Mouse (Mus musculus) brain, embryonic 14.5 days (tissue): ENCODE measurements at regions not wholly inside any gene's neighbourhood (a gene's known extent, or its start where the extent isn't known, plus 50 kb on each side); places are given as distances from the start of the nearest gene placed in this dataset.

Source experiments
- CTCF ChIP-seq: fragments of 200-500 bp; IDR thresholded peaks from 2 replicates; pipeline ENCODE4 v1.5.1; 2012; ENCODE audit warnings: inconsistent platforms, mild to moderate bottlenecking, moderate library complexity, borderline replicate concordance; ENCODE audit not compliant: insufficient read depth, insufficient read length; ENCODE audit errors: extremely low read depth
- POLR2A ChIP-seq: fragments of 200-500 bp; IDR thresholded peaks from 2 replicates; pipeline ENCODE4 v1.6.1; 2012; ENCODE audit warnings: mild to moderate bottlenecking, inconsistent platforms, borderline replicate concordance; ENCODE audit not compliant: poor library complexity, insufficient read depth, insufficient read length, severe bottlenecking; ENCODE audit errors: extremely low read depth

GRCm38 (mm10) chr12:17620226-17620625, 70.4 kb upstream of the Hpcal1 start:
- TF ChIP-seq CTCF (no peak), POLR2A (no peak)
